ENCODE assay signal across 18 mouse cellular contexts in the genomic region with DNA sequence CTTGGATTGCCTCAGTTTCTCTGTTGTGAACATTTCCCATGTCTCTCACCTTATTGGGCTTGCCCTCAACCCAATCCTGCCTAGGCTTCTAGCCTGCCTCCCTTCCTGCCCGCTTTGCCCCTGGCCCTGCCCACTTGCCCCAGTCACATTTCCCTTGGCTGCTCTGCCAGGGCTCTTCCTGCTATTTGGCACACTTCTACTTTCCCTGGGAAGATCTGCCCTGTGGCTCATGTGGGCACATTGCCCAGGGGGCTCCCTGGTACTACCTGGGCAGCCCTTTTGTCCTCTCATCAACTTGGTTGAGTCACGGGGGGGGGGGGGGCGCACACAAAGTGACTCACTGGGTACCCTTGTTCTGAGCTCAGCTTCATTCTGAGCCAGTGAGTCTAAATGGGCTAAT. TPM values are rescaled to one million over a fixed set of nuclear protein-coding genes. Genes with fewer than 3 reads are reported as not detected.
DNase-seq lines count a peak whose midpoint lies in the region; ATAC-seq and TF ChIP-seq lines count a peak whose summit lies in the region.
"Had no signal": no experiment of that assay in that cellular context is flagged by ENCODE, and none has a peak within 500 bp of the region (broad histone marks: within the 10 kb centered on the region; RNA-seq: fewer than 3 reads in every experiment).

No protein-coding gene starts in this region.

- peak overlapping the region; percentile 91 for H3K27ac ChIP-seq in embryonic fibroblast, embryonic 13.5 days (ENCODE audit: insufficient read depth, low read length)
- H3K27ac ChIP-seq in heart, embryonic 12.5 days (ENCODE audit: poor library complexity, severe bottlenecking): peak overlapping the region; percentile 97
- H3K27ac ChIP-seq: hindbrain, embryonic 13.5 days; left cerebral cortex, adult 2 months; lung, embryonic 15.5 days had no signal

- peak overlapping the region; percentile 39; the same call in 1 of the 2 replicates for H3K9ac ChIP-seq in heart, embryonic 12.5 days

- TF ChIP-seq CTCF in embryonic fibroblast, embryonic 13.5 days (IDR thresholded peaks at IDR 0.05; ENCODE audit: borderline replicate concordance, insufficient read depth, low read length): no peak

- no peaks in the 10 kb centered on the region for H3K36me3 ChIP-seq in heart, embryonic 12.5 days
- H3K36me3 ChIP-seq: G1E; hindbrain, embryonic 13.5 days; limb, embryonic 15.5 days; lung, embryonic 15.5 days had no signal

- 43% methylated on average over 3 of the region's 3 CpGs for WGBS in heart, embryonic 12.5 days

- no peaks in the 10 kb centered on the region for H3K9me3 ChIP-seq in heart, embryonic 12.5 days (replicated peaks)
- H3K9me3 ChIP-seq: hindbrain, embryonic 13.5 days; limb, embryonic 15.5 days; lung, embryonic 15.5 days; megakaryocyte, embryonic 14.5 days had no signal

- no peak overlapping the region for H3K4me3 ChIP-seq in embryonic fibroblast, embryonic 13.5 days (ENCODE audit: insufficient read depth, low read length)
- H3K4me3 ChIP-seq in heart, embryonic 12.5 days: no peak overlapping the region
- H3K4me3 ChIP-seq: left cerebral cortex, adult 2 months; megakaryocyte, embryonic 14.5 days had no signal

- peak overlapping the region; percentile 86 for H3K4me2 ChIP-seq in heart, embryonic 12.5 days

- H3K4me1 ChIP-seq in embryonic fibroblast, embryonic 13.5 days (ENCODE audit: control insufficient read depth, insufficient read depth, low read length): peaks cover 24% of the 10 kb centered on the region
- H3K4me1 ChIP-seq in heart, embryonic 12.5 days (replicated peaks): peaks cover 55% of the 10 kb centered on the region

- ATAC-seq in heart, embryonic 12.5 days (ENCODE audit: insufficient number of reproducible peaks, low FRiP score): no peak

- intact Hi-C loops in heart, postnatal 25 days (cut with DNase I): loop anchor here (2.0 kb wide), 1 partner anchor 37 kb away; no protein-coding TSS in a partner anchor

- no peak for TF ChIP-seq POLR2A in embryonic fibroblast, embryonic 13.5 days (IDR thresholded peaks at IDR 0.05; ENCODE audit: low read depth, low read length)

- DNase-seq in heart, adult 11 months: peak; percentile 96
- no peak for DNase-seq in heart, postnatal 25 days (ENCODE audit: low spot score)
- DNase-seq in skeletal muscle tissue, adult 2 months (ENCODE audit: low read depth, low spot score): peak; percentile 53
- no peak for DNase-seq in spleen, adult 18-20 months
- no peak for DNase-seq in left cerebral cortex, adult 8-10 months (ENCODE audit: low spot score in 2 of 2)
- DNase-seq: adrenal gland, postnatal 36 days; kidney, adult 18-20 months; thymus, postnatal 4 days had no signal

- H3K27me3 ChIP-seq in heart, embryonic 12.5 days (replicated peaks): no peaks in the 10 kb centered on the region

RNA-seq across cellular contexts. Expression of a gene that starts 0.9 kb away (rescaled TPM):
- total RNA-seq in heart, postnatal 25 days (2021): 100 to 1,000 TPM; 201 to 220 TPM
- 107 and 151 TPM in 2 replicates for polyA plus RNA-seq in embryonic fibroblast, embryonic 13.5 days (2011; ENCODE audit: insufficient read length, low read depth, missing spikeins)
- polyA plus RNA-seq in heart, embryonic 12.5 days (2016; fragmentation: Nextera tagmentation; extraction: Ambion mirVana): 90.7 and 98.1 TPM in 2 replicates
- 1 to 10 TPM; 1.9 to 3.9 (median 2.9) TPM for total RNA-seq in left cerebral cortex, adult 8-10 months (2022)

RNA-seq across cellular contexts. Expression of a gene that starts 35.4 kb away (rescaled TPM):
- total RNA-seq in heart, postnatal 25 days (2021): 100 to 1,000 TPM in 1 of 2 experiments, 10 to 100 TPM in 1; 99.3 to 109 TPM
- polyA plus RNA-seq in embryonic fibroblast, embryonic 13.5 days (2011; ENCODE audit: insufficient read length, low read depth, missing spikeins): 131 and 136 TPM in 2 replicates
- polyA plus RNA-seq in heart, embryonic 12.5 days (2016; fragmentation: Nextera tagmentation; extraction: Ambion mirVana): 175 and 189 TPM in 2 replicates
- 100 to 1,000 TPM; 249 to 281 (median 259) TPM for total RNA-seq in left cerebral cortex, adult 8-10 months (2022)

RNA-seq across cellular contexts. Expression of a gene that starts 36.0 kb away (rescaled TPM):
- 1 to 10 TPM; 1.9 to 3.1 TPM for total RNA-seq in heart, postnatal 25 days (2021)
- polyA plus RNA-seq in embryonic fibroblast, embryonic 13.5 days (2011; ENCODE audit: insufficient read length, low read depth, missing spikeins): 25.1 and 26.7 TPM in 2 replicates
- 25.1 and 27.0 TPM in 2 replicates for polyA plus RNA-seq in heart, embryonic 12.5 days (2016; fragmentation: Nextera tagmentation; extraction: Ambion mirVana)
- 100 to 1,000 TPM in 2 of 4 experiments, 10 to 100 TPM in 2; 87.5 to 111 (median 103) TPM for total RNA-seq in left cerebral cortex, adult 8-10 months (2022)

RNA-seq across cellular contexts. Expression of a gene that starts 39.1 kb away (rescaled TPM):
- not detected for total RNA-seq in heart, postnatal 25 days (2021)
- not detected in 2 replicates for polyA plus RNA-seq in embryonic fibroblast, embryonic 13.5 days (2011; ENCODE audit: insufficient read length, low read depth, missing spikeins)
- polyA plus RNA-seq in heart, embryonic 12.5 days (2016; fragmentation: Nextera tagmentation; extraction: Ambion mirVana): not detected in 2 replicates
- total RNA-seq in left cerebral cortex, adult 8-10 months (2022): under 1 TPM in 2 of 4 experiments, not detected in 2; 0.57 to 0.89 TPM
- polyA plus RNA-seq: G1E; large intestine, adult 2 months; limb, embryonic 15.5 days; lung, embryonic 15.5 days; stomach, embryonic 16.5 days had no signal

RNA-seq across cellular contexts. Expression of a gene that starts 43.9 kb away (rescaled TPM):
- not detected for total RNA-seq in heart, postnatal 25 days (2021)
- polyA plus RNA-seq in embryonic fibroblast, embryonic 13.5 days (2011; ENCODE audit: insufficient read length, low read depth, missing spikeins): 0.40 and 0.78 TPM in 2 replicates
- 0.65 and 0.69 TPM in 2 replicates for polyA plus RNA-seq in heart, embryonic 12.5 days (2016; fragmentation: Nextera tagmentation; extraction: Ambion mirVana)
- under 1 TPM in 3 of 4 experiments, not detected in 1; 0.37 to 0.87 (median 0.44) TPM for total RNA-seq in left cerebral cortex, adult 8-10 months (2022)
- total RNA-seq: adrenal gland, postnatal 36 days had no signal
- polyA plus RNA-seq: G1E had no signal

Comparison
In these comparisons a context has a peak if more than half of its experiments do, and no peak if none do; other contexts are left out.
1. DNase-seq: peak in heart, adult 11 months (single experiment) and skeletal muscle tissue, adult 2 months (single experiment); none in heart, postnatal 25 days (single experiment), spleen, adult 18-20 months (0 of 2) and left cerebral cortex, adult 8-10 months (0 of 2).
2. RNA of a gene that starts 0.9 kb away (total RNA-seq): 201 to 220 TPM in heart, postnatal 25 days; 1.9 to 3.9 TPM in left cerebral cortex, adult 8-10 months; every median in the first group is over 10 times any median in the second.
3. RNA of a gene that starts 36.0 kb away (total RNA-seq): 87.5 to 111 TPM in left cerebral cortex, adult 8-10 months; 1.9 to 3.1 TPM in heart, postnatal 25 days; every median in the first group is over 10 times any median in the second.